Mouse (Mus musculus): ENCODE data around the gene Dchs2. TPM values are rescaled to one million over a fixed set of nuclear protein-coding genes. Genes with fewer than 3 reads are reported as not detected.

The Dchs2 gene
- total RNA-seq, 2 experiments from 2014 or later: 1.0 to 1.3 TPM

- DNase-seq: no peak
- intact Hi-C loops (cut with DNase I): no loop called here
Observed at GRCm38 (mm10) chr3:83235061-83235460, 107.3 kb downstream of the Dchs2 start.

GRCm38 (mm10) chr3:83246536-83246935 lies 118.8 kb downstream of the Dchs2 start:
- intact Hi-C loops (cut with DNase I): no loop called here
- peak in 1 of 2 experiments; percentile 12 for DNase-seq

GRCm38 (mm10) chr3:83250001-83250545 lies 122.3 kb downstream of the Dchs2 start:
- intact Hi-C loops (cut with DNase I): no loop called here
- DNase-seq: no peak

GRCm38 (mm10) chr3:83251899-83252298 lies 124.2 kb downstream of the Dchs2 start:
- intact Hi-C loops (cut with DNase I): no loop called here
- no peak for DNase-seq

- DNase-seq: no peak
- intact Hi-C loops (cut with DNase I): no loop called here
Observed at GRCm38 (mm10) chr3:83259421-83259820, 131.7 kb downstream of the Dchs2 start.

- no peak for DNase-seq
- intact Hi-C loops (cut with DNase I): no loop called here
Observed at GRCm38 (mm10) chr3:83266009-83266408, 138.3 kb downstream of the Dchs2 start.

- no peak for DNase-seq
- intact Hi-C loops (cut with DNase I): no loop called here
Observed at GRCm38 (mm10) chr3:83270228-83270627, 142.5 kb downstream of the Dchs2 start.

- intact Hi-C loops (cut with DNase I): no loop called here
- no peak for DNase-seq
Observed at GRCm38 (mm10) chr3:83270982-83271381, 143.2 kb downstream of the Dchs2 start.

GRCm38 (mm10) chr3:83273555-83274244 lies 146.0 kb downstream of the Dchs2 start:
- DNase-seq: peak; percentile 51 to 78
- intact Hi-C loops (cut with DNase I): loop anchor here (1.0 to 2.0 kb wide), 2 partner anchors 162 to 271 kb away; no protein-coding TSS in a partner anchor

GRCm38 (mm10) chr3:83275703-83276102 lies 148.0 kb downstream of the Dchs2 start:
- no peak for DNase-seq
- intact Hi-C loops (cut with DNase I): loop anchor here (2.0 kb wide), 1 partner anchor 273 kb away; no protein-coding TSS in a partner anchor

- DNase-seq: no peak
- intact Hi-C loops (cut with DNase I): loop anchor here (10.0 kb wide), 2 partner anchors 321 to 421 kb away; no protein-coding TSS in a partner anchor
Observed at GRCm38 (mm10) chr3:83283882-83284281, 156.1 kb downstream of the Dchs2 start.

- peak; percentile 25 to 58 for DNase-seq
- intact Hi-C loops (cut with DNase I): loop anchor here (2.0 to 10.0 kb wide), 4 partner anchors 318 to 610 kb away; no protein-coding TSS in a partner anchor
Observed at GRCm38 (mm10) chr3:83286975-83287405, 159.2 kb downstream of the Dchs2 start.

- intact Hi-C loops (cut with DNase I): loop anchor here (5.0 to 10.0 kb wide), 3 partner anchors 317 to 609 kb away; no protein-coding TSS in a partner anchor
- no peak for DNase-seq
Observed at GRCm38 (mm10) chr3:83288118-83288840, 160.5 kb downstream of the Dchs2 start.

- intact Hi-C loops (cut with DNase I): no loop called here
- DNase-seq: no peak
Observed at GRCm38 (mm10) chr3:83290482-83290881, 162.7 kb downstream of the Dchs2 start.

GRCm38 (mm10) chr3:83290953-83291352 lies 163.2 kb downstream of the Dchs2 start:
- DNase-seq: no peak
- intact Hi-C loops (cut with DNase I): no loop called here

- intact Hi-C loops (cut with DNase I): loop anchor here (5.0 to 10.0 kb wide), 2 partner anchors 185 to 462 kb away; no protein-coding TSS in a partner anchor
- no peak for DNase-seq
Observed at GRCm38 (mm10) chr3:83299783-83300382, 172.1 kb downstream of the Dchs2 start.

GRCm38 (mm10) chr3:83303876-83304275 lies 176.1 kb downstream of the Dchs2 start:
- no peak for DNase-seq
- intact Hi-C loops (cut with DNase I): loop anchor here (5.0 to 10.0 kb wide), 2 partner anchors 181 to 458 kb away; no protein-coding TSS in a partner anchor

- no peak for DNase-seq
- intact Hi-C loops (cut with DNase I): no loop called here
Observed at GRCm38 (mm10) chr3:83345928-83346327, 218.2 kb downstream of the Dchs2 start.

GRCm38 (mm10) chr3:83368500-83369068 lies 240.8 kb downstream of the Dchs2 start:
- DNase-seq: no peak
- intact Hi-C loops (cut with DNase I): no loop called here

GRCm38 (mm10) chr3:83369871-83370270 lies 242.1 kb downstream of the Dchs2 start:
- intact Hi-C loops (cut with DNase I): loop anchor here (10.0 kb wide), 1 partner anchor 75 kb away; no protein-coding TSS in a partner anchor
- DNase-seq: no peak
